ENCODE assay signal across 24 mouse cellular contexts in genomic region chr1:80474942-80475341, GRCm38 (mm10). TPM values are rescaled to one million over a fixed set of nuclear protein-coding genes. Genes with fewer than 3 reads are reported as not detected.
"Had no signal": no experiment of that assay in that cellular context is flagged by ENCODE, and none has a peak within 500 bp of the region (broad histone marks: within the 10 kb centered on the region; RNA-seq: fewer than 3 reads in every experiment).

No protein-coding gene starts in this region.

- H3K9ac ChIP-seq: liver, embryonic 15.5 days; liver, postnatal 0 days; lung, embryonic 15.5 days; midbrain, embryonic 13.5 days; midbrain, embryonic 15.5 days; neural tube, embryonic 12.5 days; stomach, embryonic 15.5 days had no signal

- H3K4me2 ChIP-seq: liver, embryonic 15.5 days; lung, embryonic 15.5 days; midbrain, embryonic 11.5 days; midbrain, embryonic 13.5 days; midbrain, embryonic 15.5 days; neural tube, embryonic 12.5 days; stomach, embryonic 15.5 days had no signal

- ATAC-seq: liver, postnatal 0 days; lung, postnatal 0 days; midbrain, embryonic 13.5 days; midbrain, embryonic 15.5 days had no signal

- H3K9me3 ChIP-seq: liver, embryonic 15.5 days; lung, embryonic 15.5 days; midbrain, embryonic 13.5 days; midbrain, embryonic 15.5 days; neural tube, embryonic 12.5 days; stomach, embryonic 15.5 days had no signal

- H3K27me3 ChIP-seq: liver, embryonic 15.5 days; lung, embryonic 15.5 days; megakaryocyte, embryonic 14.5 days; midbrain, embryonic 13.5 days; midbrain, embryonic 15.5 days; neural tube, embryonic 12.5 days; stomach, embryonic 15.5 days had no signal

- DNase-seq: liver, postnatal 0 days; lung, adult 2 months; lung, postnatal 14 days; lung, postnatal 36 days; right cerebral cortex, postnatal 14 days; thymus, adult 2 months; thymus, postnatal 25 days; thymus, postnatal 4 days had no signal

- H3K27ac ChIP-seq: liver, embryonic 15.5 days; lung, embryonic 15.5 days; macrophage; midbrain, embryonic 13.5 days; midbrain, embryonic 15.5 days; neural tube, embryonic 12.5 days; stomach, embryonic 15.5 days; stomach, postnatal 0 days had no signal

- H3K4me1 ChIP-seq: liver, embryonic 15.5 days; lung, embryonic 15.5 days; megakaryocyte, embryonic 14.5 days; midbrain, embryonic 13.5 days; midbrain, embryonic 15.5 days; neural tube, embryonic 12.5 days; stomach, embryonic 15.5 days had no signal

- H3K36me3 ChIP-seq: liver, embryonic 15.5 days; lung, embryonic 15.5 days; midbrain, embryonic 13.5 days; midbrain, embryonic 15.5 days; neural tube, embryonic 12.5 days; stomach, embryonic 15.5 days had no signal

- H3K4me3 ChIP-seq: liver, embryonic 15.5 days; lung, embryonic 15.5 days; megakaryocyte, embryonic 14.5 days; midbrain, embryonic 13.5 days; midbrain, embryonic 15.5 days; neural tube, embryonic 12.5 days; stomach, embryonic 15.5 days had no signal

RNA-seq across cellular contexts. Expression of gene Gm45261, which starts 13.7 kb away (rescaled TPM):
- total RNA-seq: neutrophil, adult 5-6 weeks had no signal
- polyA plus RNA-seq: liver, embryonic 15.5 days; liver, postnatal 0 days; lung, adult 2 months; lung, embryonic 15.5 days; lung, postnatal 0 days; macrophage; midbrain, embryonic 11.5 days; midbrain, embryonic 13.5 days; midbrain, embryonic 15.5 days; neural tube, embryonic 12.5 days; neural tube, embryonic 14.5 days; spleen, adult 2 months; stomach, embryonic 15.5 days; stomach, postnatal 0 days; testis, adult 2 months; thymus, adult 2 months; urinary bladder, adult 2 months had no signal
